In genomic region chr2:12060034-12060723, GRCm38 (mm10) we compare ENCODE assay signal across 8 mouse cellular contexts.
DNase-seq lines count a peak whose midpoint lies in the region; ATAC-seq and TF ChIP-seq lines count a peak whose summit lies in the region.
"Had no signal": no experiment of that assay in that cellular context is flagged by ENCODE, and none has a peak within 500 bp of the region (broad histone marks: within the 10 kb centered on the region; RNA-seq: fewer than 3 reads in every experiment).

No protein-coding gene starts in this region.

- ATAC-seq in embryonic facial prominence, embryonic 15.5 days (ENCODE audit: insufficient number of reproducible peaks, low FRiP score, low TSS enrichment, low read depth): peak; percentile 63
- ATAC-seq in liver, postnatal 0 days: peak; percentile 36; the same call in 1 of the 2 replicates

- H3K4me1 ChIP-seq in embryonic facial prominence, embryonic 15.5 days: no peaks in the 10 kb centered on the region; the same call in 1 of the 2 replicates
- H3K4me1 ChIP-seq in liver, postnatal 0 days (ENCODE audit: insufficient read depth): no peaks in the 10 kb centered on the region
- H3K4me1 ChIP-seq: megakaryocyte, embryonic 14.5 days had no signal

- H3K4me3 ChIP-seq in embryonic facial prominence, embryonic 15.5 days (replicated peaks): no peak overlapping the region
- H3K4me3 ChIP-seq in liver, postnatal 0 days (ENCODE audit: low read depth, low read length): no peak overlapping the region
- H3K4me3 ChIP-seq: megakaryocyte, embryonic 14.5 days had no signal

- no peak for TF ChIP-seq EP300 in liver, postnatal 0 days (IDR thresholded peaks at IDR 0.05; ENCODE audit: low read depth)

- no peaks in the 10 kb centered on the region for H3K9me3 ChIP-seq in embryonic facial prominence, embryonic 15.5 days (replicated peaks)
- H3K9me3 ChIP-seq in liver, postnatal 0 days (ENCODE audit: low read length): no peaks in the 10 kb centered on the region
- H3K9me3 ChIP-seq: megakaryocyte, embryonic 14.5 days had no signal

- WGBS in embryonic facial prominence, embryonic 15.5 days: 40% methylated on average over 5 of the region's 5 CpGs
- WGBS in liver, postnatal 0 days (ENCODE audit: insufficient replicate concordance): 56% methylated on average over 5 of the region's 5 CpGs

- peak; percentile 7; the same call in 1 of the 2 replicates for TF ChIP-seq CTCF in liver, postnatal 0 days (IDR thresholded peaks at IDR 0.05; ENCODE audit: low read depth)

- H3K27me3 ChIP-seq in embryonic facial prominence, embryonic 15.5 days: no peaks in the 10 kb centered on the region
- no peaks in the 10 kb centered on the region for H3K27me3 ChIP-seq in liver, postnatal 0 days (ENCODE audit: insufficient read depth, low read length)
- H3K27me3 ChIP-seq: megakaryocyte, embryonic 14.5 days had no signal

- peak; percentile 83 for DNase-seq in embryo, embryonic 11 days
- peak; percentile 4 for DNase-seq in kidney, adult 18-20 months
- DNase-seq in liver, postnatal 0 days: no peak
- DNase-seq in left cerebral cortex, adult 8-10 months (ENCODE audit: low spot score in 2 of 2): no peak
- no peak for DNase-seq in left cerebral cortex, adult 9 months (ENCODE audit: low spot score in 2 of 2)
- DNase-seq in right cerebral cortex, postnatal 14 days: no peak

- H3K27ac ChIP-seq in embryonic facial prominence, embryonic 15.5 days (replicated peaks): no peak overlapping the region
- no peak overlapping the region for H3K27ac ChIP-seq in liver, postnatal 0 days (ENCODE audit: low read depth)

- H3K4me2 ChIP-seq in embryonic facial prominence, embryonic 15.5 days (replicated peaks): no peak overlapping the region
- no peak overlapping the region for H3K4me2 ChIP-seq in liver, postnatal 0 days (ENCODE audit: low read depth, low read length)

- H3K9ac ChIP-seq in embryonic facial prominence, embryonic 15.5 days: no peak overlapping the region
- no peak overlapping the region for H3K9ac ChIP-seq in liver, postnatal 0 days (replicated peaks)

- no peaks in the 10 kb centered on the region for H3K36me3 ChIP-seq in embryonic facial prominence, embryonic 15.5 days
- H3K36me3 ChIP-seq in liver, postnatal 0 days (replicated peaks; ENCODE audit: insufficient read depth, low read length): no peaks in the 10 kb centered on the region

Comparison
In these comparisons a context has a peak if more than half of its experiments do, and no peak if none do; other contexts are left out.
1. DNase-seq: peak in embryo, embryonic 11 days (single experiment) and kidney, adult 18-20 months (single experiment); none in liver, postnatal 0 days (single experiment), left cerebral cortex, adult 8-10 months (0 of 2), left cerebral cortex, adult 9 months (0 of 2) and right cerebral cortex, postnatal 14 days (single experiment).